Mouse (Mus musculus) embryonic facial prominence, embryonic 15.5 days (tissue): ENCODE results near the gene Rnf151. TPM values are rescaled to one million over a fixed set of nuclear protein-coding genes. Genes with fewer than 3 reads are reported as not detected.
"Not testable (repeated sequence)": the region's sequence is repeated elsewhere in the genome, so short reads cannot be mapped to it uniquely, and the experiment has no call there.

Experiments
- ATAC-seq: fragments of 200-750 bp; cut with Nextera tagmentation; 2 replicates; pipeline ENCODE4 v1.8.0; 2017; ENCODE audit warnings: low read depth, moderate TSS enrichment; ENCODE audit not compliant: insufficient number of reproducible peaks, low FRiP score, low TSS enrichment
- H3K27ac ChIP-seq: fragments of 300-500 bp; sonication (generic); replicated peaks from 2 replicates; pipeline ENCODE4 v1.5.1; 2015; ENCODE audit warnings: mild to moderate bottlenecking, inconsistent platforms
- H3K27me3 ChIP-seq: fragments of 300-500 bp; sonication (generic); 2 replicates; pipeline ENCODE4 v1.6.1; 2015; ENCODE audit warnings: inconsistent platforms
- H3K36me3 ChIP-seq: fragments of 300-500 bp; sonication (generic); 2 replicates; pipeline ENCODE4 v1.6.1; 2015; ENCODE audit warnings: mild to moderate bottlenecking, inconsistent platforms
- H3K4me1 ChIP-seq: fragments of 300-500 bp; sonication (generic); 2 replicates; pipeline ENCODE4 v1.6.1; 2015; ENCODE audit warnings: inconsistent platforms
- H3K4me2 ChIP-seq: fragments of 300-500 bp; sonication (generic); replicated peaks from 2 replicates; pipeline ENCODE4 v1.6.1; 2015; ENCODE audit warnings: mild to moderate bottlenecking, inconsistent platforms
- H3K4me3 ChIP-seq: fragments of 300-500 bp; sonication (generic); replicated peaks from 2 replicates; pipeline ENCODE4 v1.5.1; 2015; ENCODE audit warnings: mild to moderate bottlenecking, inconsistent platforms
- H3K9ac ChIP-seq: fragments of 300-500 bp; sonication (generic); 2 replicates; pipeline ENCODE4 v1.6.1; 2015; ENCODE audit warnings: inconsistent platforms
- H3K9me3 ChIP-seq: fragments of 300-500 bp; sonication (generic); replicated peaks from 2 replicates; pipeline ENCODE4 v1.6.1; 2016; ENCODE audit warnings: inconsistent platforms
- WGBS: fragments of 180-500 bp; shearing (Covaris S2); methylation state at CpG from one replicate; pipeline ENCODE4 v1.1.7; 2015; 5-methylcytosine and 5-hydroxymethylcytosine counted together
- polyA plus RNA-seq: library from polyadenylated mRNA; unstranded; fragments of >200 nt; fragmentation: Nextera tagmentation; extraction: Ambion mirVana; gene quantifications from 2 replicates; pipeline ENCODE4 v1.2.1, GENCODE M21; 2015

The Rnf151 gene
- polyA plus RNA-seq, 1 experiment from 2014 or later = 0.24 TPM

- ATAC-seq, H3K36me3 ChIP-seq: not testable (repeated sequence)
- WGBS = 56% methylated on average over 7 of the region's 7 CpGs
Measured at GRCm38 (mm10) chr17:24667011-24667410, 50.9 kb downstream of the Rnf151 start.

More at GRCm38 (mm10) chr17:24667011-24667410, 50.9 kb downstream of the Rnf151 start:
- H3K27ac ChIP-seq, H3K9ac ChIP-seq, H3K27me3 ChIP-seq, H3K4me3 ChIP-seq, H3K9me3 ChIP-seq, H3K4me2 ChIP-seq: not testable (repeated sequence)
- peaks cover 27% of the 10 kb centered on the region for H3K4me1 ChIP-seq

Other genes with a start within 250 kb of the Rnf151 start
- gene E4f1, start 247.8 kb downstream of the Rnf151 start, polyA plus RNA-seq = 37.0 and 39.8 TPM in 2 replicates
- gene Pgp, start 247.7 kb downstream of the Rnf151 start, polyA plus RNA-seq = 48.9 and 50.6 TPM in 2 replicates
- 0.43 and 0.44 TPM in 2 replicates for gene Bricd5, start 244.2 kb downstream of the Rnf151 start, polyA plus RNA-seq
- gene Mlst8, start 239.0 kb downstream of the Rnf151 start, polyA plus RNA-seq = 27.2 and 28.8 TPM in 2 replicates
- 2.5 and 4.0 TPM in 2 replicates for gene Caskin1, start 229.5 kb downstream of the Rnf151 start, polyA plus RNA-seq
- 92.8 and 95.7 TPM in 2 replicates for gene Traf7, start 190.1 kb downstream of the Rnf151 start, polyA plus RNA-seq
- 3.7 and 4.3 TPM in 2 replicates for gene Rab26, start 183.9 kb downstream of the Rnf151 start, polyA plus RNA-seq
- gene Pkd1, start 168.2 kb downstream of the Rnf151 start, polyA plus RNA-seq = 32.6 and 36.7 TPM in 2 replicates
- gene Tsc2, start 85.4 kb downstream of the Rnf151 start, polyA plus RNA-seq = 57.8 and 64.4 TPM in 2 replicates
- gene Nthl1, start 85.4 kb downstream of the Rnf151 start, polyA plus RNA-seq = 22.2 and 25.3 TPM in 2 replicates
- gene Slc9a3r2, start 67.7 kb downstream of the Rnf151 start, polyA plus RNA-seq = 64.4 and 65.9 TPM in 2 replicates
- gene Npw, start 59.6 kb downstream of the Rnf151 start, polyA plus RNA-seq = 0.36 and 0.56 TPM in 2 replicates
- gene Zfp598, start 48.4 kb downstream of the Rnf151 start, polyA plus RNA-seq = 23.8 and 26.8 TPM in 2 replicates
- 2.0 and 2.9 TPM in 2 replicates for gene Syngr3, start 28.1 kb downstream of the Rnf151 start, polyA plus RNA-seq
- 33.1 and 35.2 TPM in 2 replicates for gene Gfer, start 21.9 kb downstream of the Rnf151 start, polyA plus RNA-seq
- gene Noxo1, start 21.8 kb downstream of the Rnf151 start, polyA plus RNA-seq = 3.8 and 5.8 TPM in 2 replicates
- 61.3 and 63.4 TPM in 2 replicates for gene Tbl3, start 10.4 kb downstream of the Rnf151 start, polyA plus RNA-seq
- 1,508 and 1,594 TPM in 2 replicates for gene Rps2, start 53 bp upstream of the Rnf151 start, polyA plus RNA-seq
- gene Ndufb10, start 6.4 kb upstream of the Rnf151 start, polyA plus RNA-seq = 223 and 227 TPM in 2 replicates
- gene Rpl3l, start 9.8 kb upstream of the Rnf151 start, polyA plus RNA-seq = not detected in 2 replicates
- gene Msrb1, start 18.6 kb upstream of the Rnf151 start, polyA plus RNA-seq = 26.6 and 27.9 TPM in 2 replicates
- 26.4 and 30.4 TPM in 2 replicates for gene Hs3st6, start 34.9 kb upstream of the Rnf151 start, polyA plus RNA-seq
- gene Meiob, start 86.2 kb upstream of the Rnf151 start, polyA plus RNA-seq = 0.09 and 0.16 TPM in 2 replicates
- gene Hagh, start 122.1 kb upstream of the Rnf151 start, polyA plus RNA-seq = 47.0 and 47.3 TPM in 2 replicates
- 19.1 and 19.8 TPM in 2 replicates for gene Fahd1, start 132.3 kb upstream of the Rnf151 start, polyA plus RNA-seq
- gene Igfals, start 147.9 kb upstream of the Rnf151 start, polyA plus RNA-seq = 0.43 and 1.1 TPM in 2 replicates
- 48.9 and 49.6 TPM in 2 replicates for gene Nubp2, start 168.3 kb upstream of the Rnf151 start, polyA plus RNA-seq
- gene Spsb3, start 168.6 kb upstream of the Rnf151 start, polyA plus RNA-seq = 43.5 and 45.3 TPM in 2 replicates
- 28.5 and 32.6 TPM in 2 replicates for gene Eme2, start 177.0 kb upstream of the Rnf151 start, polyA plus RNA-seq
- 86.8 and 92.3 TPM in 2 replicates for gene Mrps34, start 177.1 kb upstream of the Rnf151 start, polyA plus RNA-seq
- 48.2 and 52.0 TPM in 2 replicates for gene Nme3, start 178.4 kb upstream of the Rnf151 start, polyA plus RNA-seq
- 36.4 and 38.3 TPM in 2 replicates for gene Mapk8ip3, start 218.9 kb upstream of the Rnf151 start, polyA plus RNA-seq
- 148 and 166 TPM in 2 replicates for gene Jpt2, start 242.6 kb upstream of the Rnf151 start, polyA plus RNA-seq